Mouse (Mus musculus): ENCODE results near the gene Serpinb2. TPM values are rescaled to one million over a fixed set of nuclear protein-coding genes. Genes with fewer than 3 reads are reported as not detected.

The Serpinb2 gene
- polyA plus RNA-seq, 1 experiment from 2014 or later: not detected

Other genes with a start within 250 kb of the Serpinb2 start
- gene Serpinb3b, start 233.1 kb upstream of the Serpinb2 start, polyA plus RNA-seq (2014; fragmentation: Nextera tagmentation; extraction: Ambion mirVana): not detected in 2 replicates
- gene Serpinb3c, start 233.1 kb upstream of the Serpinb2 start, polyA plus RNA-seq (2014; fragmentation: Nextera tagmentation; extraction: Ambion mirVana): not detected in 2 replicates
- gene Serpinb11, start 150.2 kb upstream of the Serpinb2 start, polyA plus RNA-seq (2014; fragmentation: Nextera tagmentation; extraction: Ambion mirVana): not detected in 2 replicates
- gene Serpinb7, start 111.8 kb upstream of the Serpinb2 start, polyA plus RNA-seq (2014; fragmentation: Nextera tagmentation; extraction: Ambion mirVana): not detected in 2 replicates
- 0.12 and 0.36 TPM in 2 replicates for gene Serpinb8, start 78.6 kb downstream of the Serpinb2 start, polyA plus RNA-seq (2014; fragmentation: Nextera tagmentation; extraction: Ambion mirVana)

Data from midbrain, embryonic 14.5 days (tissue).